Mouse (Mus musculus) large intestine, adult 2 months (tissue): ENCODE data around the gene Kcnk3. TPM values are rescaled to one million over a fixed set of nuclear protein-coding genes. Genes with fewer than 3 reads are reported as not detected.

Experiments
- DNase-seq: peaks from one replicate; pipeline ENCODE4 v3.0.0-alpha.2; 2012; ENCODE audit warnings: low read depth, low spot score
- WGBS: fragments of 180-500 bp; shearing (Covaris S2); methylation state at CpG from one replicate; pipeline ENCODE4 v1.1.7; 2018; 5-methylcytosine and 5-hydroxymethylcytosine counted together
- polyA plus RNA-seq: library from polyadenylated mRNA; depleted of rRNA; stranded (reverse); fragments of >200 nt; gene quantifications from 2 replicates; pipeline ENCODE4 v1.2.3, GENCODE M21; 2012; rRNA removed

Kcnk3 gene
- polyA plus RNA-seq: 11.4 and 12.4 TPM in 2 replicates

GRCm38 (mm10) chr5:30587681-30588300, at the start of gene Kcnk3:
Gene Kcnk3, plus strand, starts transcription at chr5:30588170.
- no peak for DNase-seq
- WGBS: under 1% methylated on average over 36 of the region's 54 CpGs

GRCm38 (mm10) chr5:30545698-30546097, 42.3 kb upstream of the Kcnk3 start, which contains the start of gene Cib4:
Gene Cib4, minus strand, starts transcription at chr5:30545836.
- 16% methylated on average over 2 of the region's 2 CpGs for WGBS
- DNase-seq: no peak

GRCm38 (mm10) chr5:30548681-30549080, 39.3 kb upstream of the Kcnk3 start:
- DNase-seq: no peak
- WGBS: 70% methylated on average over 2 of the region's 2 CpGs

GRCm38 (mm10) chr5:30550334-30551021, 37.5 kb upstream of the Kcnk3 start:
- no peak for DNase-seq
- WGBS: 55% methylated on average over 9 of the region's 9 CpGs

GRCm38 (mm10) chr5:30551022-30551638, 36.8 kb upstream of the Kcnk3 start:
- WGBS: 82% methylated on average over 8 of the region's 8 CpGs

GRCm38 (mm10) chr5:30552006-30552405, 36.0 kb upstream of the Kcnk3 start:
- no peak for DNase-seq
- WGBS: 76% methylated on average over 6 of the region's 6 CpGs

More at GRCm38 (mm10) chr5:30551022-30551638, 36.8 kb upstream of the Kcnk3 start:
- no peak for DNase-seq

- no peak for DNase-seq
- whole genome bisulfite sequencing: 87% methylated on average over 13 of the region's 13 CpGs
Observed at GRCm38 (mm10) chr5:30553936-30554335, 34.0 kb upstream of the Kcnk3 start.

- no peak for DNase-seq
- 70% methylated on average over 8 of the region's 8 CpGs for WGBS
Observed at GRCm38 (mm10) chr5:30554981-30555380, 33.0 kb upstream of the Kcnk3 start.

- no peak for DNase-seq
- 51% methylated on average over 3 of the region's 3 CpGs for WGBS
Observed at GRCm38 (mm10) chr5:30556284-30556683, 31.7 kb upstream of the Kcnk3 start.

GRCm38 (mm10) chr5:30559421-30559820, 28.5 kb upstream of the Kcnk3 start:
- 82% methylated on average over 3 of the region's 3 CpGs for WGBS
- DNase-seq: no peak

GRCm38 (mm10) chr5:30559986-30560493, 27.9 kb upstream of the Kcnk3 start:
- 33% methylated on average over 3 of the region's 3 CpGs for WGBS
- no peak for DNase-seq

GRCm38 (mm10) chr5:30568479-30568878, 19.5 kb upstream of the Kcnk3 start:
- DNase-seq: no peak
- 83% methylated on average over 1 of the region's 1 CpGs for WGBS

GRCm38 (mm10) chr5:30571820-30572219, 16.1 kb upstream of the Kcnk3 start:
- WGBS: 53% methylated on average over 5 of the region's 5 CpGs
- no peak for DNase-seq

GRCm38 (mm10) chr5:30574367-30574766, 13.6 kb upstream of the Kcnk3 start:
- no peak for DNase-seq
- WGBS: 83% methylated on average over 8 of the region's 8 CpGs

- WGBS: 77% methylated on average over 7 of the region's 7 CpGs
Observed at GRCm38 (mm10) chr5:30576233-30576632, 11.7 kb upstream of the Kcnk3 start.

GRCm38 (mm10) chr5:30577251-30577650, 10.7 kb upstream of the Kcnk3 start:
- DNase-seq: no peak
- WGBS: 63% methylated on average over 9 of the region's 9 CpGs

More at GRCm38 (mm10) chr5:30576233-30576632, 11.7 kb upstream of the Kcnk3 start:
- DNase-seq: no peak

GRCm38 (mm10) chr5:30577654-30578310, 10.2 kb upstream of the Kcnk3 start:
- WGBS: 71% methylated on average over 12 of the region's 12 CpGs
- DNase-seq: no peak

- DNase-seq: no peak
- 67% methylated on average over 6 of the region's 6 CpGs for WGBS
Observed at GRCm38 (mm10) chr5:30578445-30579080, 9.4 kb upstream of the Kcnk3 start.

GRCm38 (mm10) chr5:30580725-30581124, 7.2 kb upstream of the Kcnk3 start:
- no peak for DNase-seq
- WGBS: 63% methylated on average over 6 of the region's 6 CpGs

- no peak for DNase-seq
- 74% methylated on average over 5 of the region's 5 CpGs for WGBS
Observed at GRCm38 (mm10) chr5:30582017-30582416, 6.0 kb upstream of the Kcnk3 start.
